Mouse (Mus musculus) lung, embryonic 16.5 days (tissue): ENCODE measurements around the gene Tubb3. TPM values are rescaled to one million over a fixed set of nuclear protein-coding genes. Genes with fewer than 3 reads are reported as not detected.
A peak's percentile ranks its signal among the peaks of the same experiment; 100 is the strongest.

ENCODE experiments used
- ATAC-seq: fragments of 200-750 bp; cut with Nextera tagmentation; 2 replicates; pipeline ENCODE4 v1.8.0; 2017; ENCODE audit warnings: low read depth, mild to moderate bottlenecking, moderate library complexity
- H3K27ac ChIP-seq: fragments of 300-500 bp; sonication (generic); 2 replicates; pipeline ENCODE4 v1.5.1; 2014; ENCODE audit warnings: mild to moderate bottlenecking, control low read depth, low read length
- H3K27me3 ChIP-seq: fragments of 300-500 bp; sonication (generic); 2 replicates; pipeline ENCODE4 v1.6.1; 2014; ENCODE audit warnings: low read depth, low read length, mixed read lengths; ENCODE audit not compliant: control insufficient read depth, insufficient read depth
- H3K36me3 ChIP-seq: fragments of 300-500 bp; sonication (generic); 2 replicates; pipeline ENCODE4 v1.6.1; 2014; ENCODE audit warnings: low read length; ENCODE audit not compliant: control insufficient read depth, insufficient read depth
- H3K4me1 ChIP-seq: fragments of 300-500 bp; sonication (generic); replicated peaks from 2 replicates; pipeline ENCODE4 v1.6.1; 2014; ENCODE audit warnings: low read length, mixed read lengths; ENCODE audit not compliant: control insufficient read depth, insufficient read depth
- H3K4me2 ChIP-seq: fragments of 300-500 bp; sonication (generic); 2 replicates; pipeline ENCODE4 v1.6.1; 2014; ENCODE audit warnings: low read depth, low read length, control low read depth
- H3K4me3 ChIP-seq: fragments of 300-500 bp; sonication (generic); 2 replicates; pipeline ENCODE4 v1.5.1; 2014; ENCODE audit warnings: mild to moderate bottlenecking, low read length, control low read depth
- H3K9ac ChIP-seq: fragments of 300-500 bp; sonication (generic); 2 replicates; pipeline ENCODE4 v1.6.1; 2014; ENCODE audit warnings: low read length, control low read depth
- H3K9me3 ChIP-seq: fragments of 300-500 bp; sonication (generic); 2 replicates; pipeline ENCODE4 v1.6.1; 2016; ENCODE audit warnings: low read length; ENCODE audit not compliant: control insufficient read depth
- WGBS: fragments of 180-500 bp; shearing (Covaris S2); extraction: QIAGEN DNeasy Blood & Tissue Kit; methylation state at CpG from one replicate; pipeline ENCODE4 v1.1.7; 2014; 5-methylcytosine and 5-hydroxymethylcytosine counted together
- polyA plus RNA-seq: library from polyadenylated mRNA; unstranded; fragments of >200 nt; fragmentation: Nextera tagmentation; extraction: Ambion mirVana; gene quantifications from 2 replicates; pipeline ENCODE4 v1.2.1, GENCODE M21; 2015

Tubb3 gene
- polyA plus RNA-seq, 1 experiment from 2014 or later: 5.8 TPM

GRCm38 (mm10) chr8:123419711-123420110 lies 8.5 kb downstream of the Tubb3 start:
- no peaks in the 10 kb centered on the region for H3K9me3 ChIP-seq
- H3K27ac ChIP-seq: no peak overlapping the region
- no peak overlapping the region for H3K9ac ChIP-seq
- no peak overlapping the region for H3K4me3 ChIP-seq
- ATAC-seq: no peak
- 79% methylated on average over 4 of the region's 4 CpGs for WGBS
- H3K4me1 ChIP-seq: no peaks in the 10 kb centered on the region
- no peaks in the 10 kb centered on the region for H3K27me3 ChIP-seq
- H3K36me3 ChIP-seq: no peaks in the 10 kb centered on the region
- H3K4me2 ChIP-seq: no peak overlapping the region

- WGBS: 89% methylated on average over 34 of the region's 34 CpGs
- no peak overlapping the region for H3K4me3 ChIP-seq
- no peaks in the 10 kb centered on the region for H3K36me3 ChIP-seq
- H3K9ac ChIP-seq: no peak overlapping the region
- no peaks in the 10 kb centered on the region for H3K4me1 ChIP-seq
- peaks cover 4% of the 10 kb centered on the region; the same call in 1 of the 2 replicates for H3K9me3 ChIP-seq
- no peak overlapping the region for H3K27ac ChIP-seq
- no peaks in the 10 kb centered on the region for H3K27me3 ChIP-seq
- no peak overlapping the region for H3K4me2 ChIP-seq
- ATAC-seq: no peak
Measured at GRCm38 (mm10) chr8:123420525-123421281, 9.5 kb downstream of the Tubb3 start.

- 81% methylated on average over 19 of the region's 19 CpGs for WGBS
- Histone ChIP-seq H3K9me3 (peaks cover 6% of the 10 kb centered on the region), H3K36me3 (no peaks in the 10 kb centered on the region), H3K4me3 (no peak overlapping the region), H3K4me1 (no peaks in the 10 kb centered on the region), H3K9ac (no peak overlapping the region), H3K4me2 (no peak overlapping the region), H3K27ac (no peak overlapping the region), H3K27me3 (no peaks in the 10 kb centered on the region)
- ATAC-seq: no peak
Measured at GRCm38 (mm10) chr8:123421325-123421724, 10.1 kb downstream of the Tubb3 start.

GRCm38 (mm10) chr8:123422056-123422780 lies 11.0 kb downstream of the Tubb3 start:
- Histone ChIP-seq H3K9me3 (peaks cover 14% of the 10 kb centered on the region), H3K4me3 (peak overlapping the region; percentile 31), H3K4me2 (peak overlapping the region; percentile 50), H3K36me3 (no peaks in the 10 kb centered on the region), H3K27ac (no peak overlapping the region), H3K4me1 (no peaks in the 10 kb centered on the region), H3K9ac (no peak overlapping the region), H3K27me3 (no peaks in the 10 kb centered on the region)
- WGBS: 5% methylated on average over 17 of the region's 17 CpGs
- peak; percentile 70 for ATAC-seq

GRCm38 (mm10) chr8:123422781-123423159 lies 11.5 kb downstream of the Tubb3 start:
- no peak for ATAC-seq
- WGBS: 15% methylated on average over 3 of the region's 3 CpGs
- H3K4me2 ChIP-seq: peak overlapping the region; percentile 50; the same call in 1 of the 2 replicates

GRCm38 (mm10) chr8:123423441-123423840 lies 12.2 kb downstream of the Tubb3 start, which contains the start of gene Def8:
Def8 (plus strand) TSS chr8:123423527.
- no peak within 1 kb of the TSS for H3K9ac ChIP-seq
- H3K27me3 ChIP-seq: no peaks in the 10 kb centered on the region
- H3K36me3 ChIP-seq: no peaks in the 10 kb centered on the region
- WGBS: 63% methylated on average over 7 of the region's 7 CpGs
- ATAC-seq: no peak
- no peaks in the 10 kb centered on the region for H3K4me1 ChIP-seq
- H3K27ac ChIP-seq: no peak within 1 kb of the TSS
- peak within 1 kb of the TSS; percentile 31 for H3K4me3 ChIP-seq
- H3K4me2 ChIP-seq: peak within 1 kb of the TSS; percentile 50
- peaks cover 27% of the 10 kb centered on the region for H3K9me3 ChIP-seq

More at GRCm38 (mm10) chr8:123422781-123423159, 11.5 kb downstream of the Tubb3 start:
- Histone ChIP-seq H3K9ac (no peak overlapping the region), H3K4me1 (no peaks in the 10 kb centered on the region), H3K27me3 (no peaks in the 10 kb centered on the region), H3K4me3 (no peak overlapping the region), H3K9me3 (peaks cover 20% of the 10 kb centered on the region), H3K36me3 (no peaks in the 10 kb centered on the region), H3K27ac (no peak overlapping the region)

- Histone ChIP-seq H3K27me3 (no peaks in the 10 kb centered on the region), H3K9me3 (peaks cover 46% of the 10 kb centered on the region), H3K4me1 (no peaks in the 10 kb centered on the region), H3K4me3 (no peak overlapping the region), H3K4me2 (no peak overlapping the region), H3K36me3 (no peaks in the 10 kb centered on the region), H3K27ac (no peak overlapping the region), H3K9ac (no peak overlapping the region)
- ATAC-seq: no peak
- 94% methylated on average over 27 of the region's 27 CpGs for WGBS
Measured at GRCm38 (mm10) chr8:123426511-123427509, 15.6 kb downstream of the Tubb3 start.

GRCm38 (mm10) chr8:123427639-123428275 lies 16.5 kb downstream of the Tubb3 start:
- Histone ChIP-seq H3K36me3 (no peaks in the 10 kb centered on the region), H3K9me3 (peaks cover 54% of the 10 kb centered on the region), H3K27me3 (no peaks in the 10 kb centered on the region), H3K27ac (no peak overlapping the region), H3K4me3 (no peak overlapping the region), H3K4me1 (no peaks in the 10 kb centered on the region), H3K4me2 (no peak overlapping the region), H3K9ac (no peak overlapping the region)
- 94% methylated on average over 24 of the region's 24 CpGs for WGBS
- no peak for ATAC-seq
